Mouse (Mus musculus) midbrain, embryonic 10.5 days (tissue): ENCODE measurements around the gene Prps1l3. TPM values are rescaled to one million over a fixed set of nuclear protein-coding genes. Genes with fewer than 3 reads are reported as not detected.

Experiments
- DNase-seq: peaks from one replicate; pipeline ENCODE4 v3.0.0-alpha.2; 2017; ENCODE audit warnings: low spot score
- H3K27ac ChIP-seq: fragments of 300-500 bp; sonication (generic); replicated peaks from 2 replicates; pipeline ENCODE4 v1.5.1; 2016; ENCODE audit warnings: mild to moderate bottlenecking
- H3K27me3 ChIP-seq: fragments of 300-500 bp; sonication (generic); 2 replicates; pipeline ENCODE4 v1.6.1; 2016; ENCODE audit warnings: low read depth, mild to moderate bottlenecking; ENCODE audit not compliant: poor library complexity, severe bottlenecking
- H3K36me3 ChIP-seq: fragments of 300-500 bp; sonication (generic); 2 replicates; pipeline ENCODE4 v1.6.1; 2016; ENCODE audit warnings: mild to moderate bottlenecking, moderate library complexity
- H3K4me1 ChIP-seq: fragments of 300-500 bp; sonication (generic); 2 replicates; pipeline ENCODE4 v1.6.1; 2016
- H3K4me3 ChIP-seq: fragments of 300-500 bp; sonication (generic); 2 replicates; pipeline ENCODE4 v1.5.1; 2016; ENCODE audit warnings: mild to moderate bottlenecking, moderate library complexity
- H3K9me3 ChIP-seq: fragments of 300-500 bp; sonication (generic); replicated peaks from 2 replicates; pipeline ENCODE4 v1.6.1; 2016; ENCODE audit warnings: mild to moderate bottlenecking
- WGBS: fragments of 180-500 bp; shearing (Covaris S2); methylation state at CpG from one replicate; pipeline ENCODE4 v1.1.7; 2016; 5-methylcytosine and 5-hydroxymethylcytosine counted together
- polyA plus RNA-seq: library from polyadenylated mRNA; unstranded; fragments of >200 nt; fragmentation: Nextera tagmentation; extraction: Ambion mirVana; gene quantifications from 2 replicates; pipeline ENCODE4 v1.2.1, GENCODE M21; 2016

Gene Prps1l3
- 74.9 and 83.9 TPM in 2 replicates for polyA plus RNA-seq

DNA sequence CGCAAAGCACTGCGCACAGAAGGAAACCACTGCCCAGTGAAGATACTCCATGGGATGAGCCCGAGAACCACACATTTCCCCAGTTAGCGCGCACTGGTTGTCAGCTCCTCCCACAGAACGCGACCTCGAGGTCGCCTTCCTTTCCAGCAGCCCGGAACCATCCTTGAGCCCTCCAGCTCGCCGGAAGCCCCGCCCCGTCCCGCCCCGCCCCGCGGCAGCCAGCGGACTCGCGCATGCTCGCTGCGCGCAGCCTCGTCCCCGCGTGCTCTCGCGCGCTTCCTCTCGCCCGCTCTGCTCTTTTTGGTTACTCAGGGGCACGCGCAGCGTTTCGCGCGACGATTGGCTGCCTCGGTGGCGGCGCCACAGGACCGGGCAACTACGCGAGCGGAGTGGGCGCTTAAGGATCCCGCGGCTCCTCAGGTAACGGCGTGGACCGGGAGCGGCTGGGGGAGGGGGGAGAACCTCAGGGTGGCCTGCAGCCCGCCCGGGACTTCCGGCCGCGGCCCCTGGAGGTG is at the start of gene Prps1l3, which contains the start of gene Mipol1:
Prps1l3 (plus strand) TSS at position 221 of the 515 bp plus-strand sequence.
Mipol1 (plus strand) TSS at position 236 of the 515 bp plus-strand sequence.
- peak within 1 kb of the TSS; percentile 98 for H3K27ac ChIP-seq
- peaks cover 20% of the 10 kb centered on the region for H3K36me3 ChIP-seq
- WGBS: under 1% methylated on average over 58 of the region's 58 CpGs
- peaks cover 17% of the 10 kb centered on the region for H3K4me1 ChIP-seq
- H3K27me3 ChIP-seq: no peaks in the 10 kb centered on the region
- DNase-seq: peak; percentile 96
- H3K4me3 ChIP-seq: peak within 1 kb of the TSS; percentile 83
- no peaks in the 10 kb centered on the region for H3K9me3 ChIP-seq

DNA sequence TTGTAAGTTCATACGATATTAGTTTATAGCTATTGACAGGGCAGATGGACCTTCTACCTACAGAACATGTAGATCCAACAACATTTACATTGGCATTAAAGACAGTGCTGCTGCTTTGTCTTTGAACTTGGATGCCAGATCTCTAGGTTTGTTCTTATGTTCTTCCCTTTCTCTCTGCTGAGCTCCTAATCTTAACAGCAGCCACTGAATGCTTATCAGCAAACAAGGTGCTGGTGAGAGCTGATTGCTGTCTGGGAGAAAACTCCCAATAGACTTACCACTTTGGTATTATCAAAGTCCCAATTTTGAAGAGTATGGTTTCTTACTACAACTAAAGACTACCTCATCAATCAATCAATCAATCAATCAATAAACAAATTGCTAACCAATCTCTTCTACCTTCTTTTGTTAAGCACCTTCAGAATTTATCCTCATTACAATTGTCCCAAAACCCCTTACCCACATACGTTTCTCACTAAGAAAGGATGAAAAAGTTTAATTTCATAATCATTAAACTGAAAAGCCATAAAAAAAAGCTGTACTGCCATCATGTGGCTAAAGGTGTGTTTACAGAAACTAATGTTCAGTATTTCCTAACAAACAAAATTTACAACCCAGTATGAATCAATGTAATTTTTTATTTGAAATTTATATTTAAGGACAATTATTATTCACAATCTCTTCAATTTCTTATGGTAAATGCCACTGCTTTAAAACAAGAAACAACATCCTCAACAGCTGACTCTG is 45.6 kb upstream of the Prps1l3 start:
- Histone ChIP-seq H3K9me3 (no peaks in the 10 kb centered on the region), H3K4me3 (no peak overlapping the region), H3K36me3 (no peaks in the 10 kb centered on the region), H3K4me1 (peaks cover 6% of the 10 kb centered on the region), H3K27ac (no peak overlapping the region), H3K27me3 (no peaks in the 10 kb centered on the region)
- no peak for DNase-seq
- WGBS: 75% methylated on average over 2 of the region's 2 CpGs

DNA sequence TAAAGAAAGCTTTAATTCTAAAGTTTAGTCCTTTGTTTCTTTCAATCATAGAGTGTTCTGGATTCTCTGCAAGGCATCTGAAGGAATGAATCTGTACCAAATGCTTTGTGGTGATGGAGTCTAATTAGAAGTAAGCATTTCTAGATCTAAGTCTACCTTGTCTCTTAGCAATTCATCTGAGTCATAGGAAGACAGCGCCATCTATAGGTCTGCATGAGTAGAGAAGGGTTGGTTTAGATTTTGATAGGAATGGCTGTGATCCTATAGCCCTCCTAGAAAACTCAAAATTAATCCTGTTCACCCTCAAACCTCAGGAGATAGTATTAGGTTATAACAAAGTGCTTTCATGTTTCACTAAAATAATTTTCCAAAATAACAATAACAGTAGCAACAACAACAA is 44.7 kb upstream of the Prps1l3 start:
- H3K27me3 ChIP-seq: no peaks in the 10 kb centered on the region

DNA sequence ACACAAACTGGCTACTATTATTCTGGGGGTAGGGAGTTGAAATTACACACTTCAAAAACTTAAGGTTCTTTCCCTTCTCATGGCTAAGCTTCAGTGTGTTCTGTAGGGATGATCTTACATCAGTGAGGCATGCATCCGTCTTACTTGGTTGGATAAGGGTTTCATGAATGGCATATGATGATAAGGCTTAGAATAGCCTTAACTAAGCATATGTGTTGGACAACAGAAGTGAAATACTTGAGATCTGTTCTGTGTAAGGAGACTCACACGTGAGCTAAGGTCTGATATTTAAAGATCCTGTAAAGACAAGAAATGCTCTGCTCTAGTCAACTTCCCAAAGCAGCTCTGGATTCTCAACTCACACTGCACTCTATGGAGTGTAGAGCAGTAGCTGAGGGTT is 44.1 kb upstream of the Prps1l3 start:
- H3K36me3 ChIP-seq: no peaks in the 10 kb centered on the region
- H3K4me3 ChIP-seq: no peak overlapping the region
- WGBS: 79% methylated on average over 2 of the region's 2 CpGs
- H3K27ac ChIP-seq: no peak overlapping the region
- no peak for DNase-seq
- H3K9me3 ChIP-seq: no peaks in the 10 kb centered on the region
- H3K27me3 ChIP-seq: no peaks in the 10 kb centered on the region
- no peaks in the 10 kb centered on the region for H3K4me1 ChIP-seq

More for the DNA sequence above, 44.7 kb upstream of the Prps1l3 start:
- H3K36me3 ChIP-seq: no peaks in the 10 kb centered on the region
- no peak overlapping the region for H3K4me3 ChIP-seq
- H3K27ac ChIP-seq: no peak overlapping the region
- H3K4me1 ChIP-seq: no peaks in the 10 kb centered on the region
- DNase-seq: no peak
- no peaks in the 10 kb centered on the region for H3K9me3 ChIP-seq
- 0% methylated on average over 1 of the region's 1 CpGs for WGBS

DNA sequence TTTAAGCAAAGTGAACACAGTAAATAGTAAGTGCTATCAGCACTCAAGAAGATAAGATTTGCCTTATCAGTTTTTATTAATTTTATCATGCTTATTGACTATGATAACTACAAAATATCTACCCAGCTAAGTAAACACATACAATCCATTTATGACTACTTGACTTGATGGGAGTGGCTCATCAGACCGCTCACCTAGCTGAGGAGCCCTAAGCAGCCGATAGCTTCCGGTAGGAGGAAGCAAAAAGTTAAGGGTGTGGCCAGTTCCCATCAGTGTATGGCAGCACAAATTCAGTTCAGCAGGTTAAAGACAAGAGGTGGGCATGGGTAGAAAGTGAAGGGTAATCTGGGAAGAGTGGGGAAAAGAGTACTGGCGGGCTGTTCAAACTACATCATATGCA is 43.2 kb upstream of the Prps1l3 start:
- Histone ChIP-seq H3K27ac (no peak overlapping the region), H3K4me1 (no peaks in the 10 kb centered on the region), H3K9me3 (no peaks in the 10 kb centered on the region), H3K4me3 (no peak overlapping the region), H3K36me3 (no peaks in the 10 kb centered on the region), H3K27me3 (no peaks in the 10 kb centered on the region)
- 88% methylated on average over 4 of the region's 4 CpGs for WGBS
- no peak for DNase-seq

DNA sequence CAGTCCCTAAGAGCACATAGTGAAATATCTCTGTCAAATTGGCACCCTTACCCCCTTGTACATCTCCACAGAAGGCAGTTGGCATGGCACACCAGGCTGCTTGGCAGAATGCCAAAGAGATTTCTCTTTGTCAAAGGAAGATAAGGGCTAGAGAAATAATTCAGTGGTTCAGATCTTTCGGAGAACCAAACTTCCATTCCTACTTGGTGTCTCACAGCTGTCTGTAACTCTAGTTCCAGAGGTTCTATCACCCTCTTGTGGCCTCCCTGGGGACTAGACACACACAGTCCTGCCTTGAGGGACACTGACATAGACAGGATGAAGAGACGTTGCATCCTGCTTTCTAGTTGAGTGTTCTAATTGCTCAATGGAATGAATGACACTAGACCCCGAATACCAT is 35.6 kb upstream of the Prps1l3 start:
- WGBS: 38% methylated on average over 3 of the region's 3 CpGs
- peaks cover 21% of the 10 kb centered on the region for H3K4me1 ChIP-seq
- no peak overlapping the region for H3K27ac ChIP-seq
- peaks cover 19% of the 10 kb centered on the region for H3K27me3 ChIP-seq
- no peaks in the 10 kb centered on the region for H3K36me3 ChIP-seq
- DNase-seq: no peak
- no peak overlapping the region for H3K4me3 ChIP-seq
- no peaks in the 10 kb centered on the region for H3K9me3 ChIP-seq

DNA sequence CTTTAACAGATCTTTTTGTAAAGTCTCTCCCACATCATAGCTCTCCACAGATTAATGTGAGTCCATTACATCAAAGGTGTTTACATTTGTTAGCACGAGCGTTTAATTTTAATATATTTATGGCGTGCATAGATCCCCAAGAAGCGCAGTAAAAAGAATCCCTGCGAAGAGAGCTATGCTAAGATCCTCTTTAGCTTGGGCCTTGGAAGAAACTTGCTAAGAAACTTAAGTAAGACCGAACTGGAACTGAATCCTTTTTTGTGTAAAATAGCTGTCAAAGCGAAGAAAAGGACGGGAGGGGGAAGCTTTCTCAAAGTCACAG is 34.0 kb upstream of the Prps1l3 start:
- Histone ChIP-seq H3K36me3 (no peaks in the 10 kb centered on the region), H3K4me1 (peaks cover 21% of the 10 kb centered on the region), H3K9me3 (no peaks in the 10 kb centered on the region), H3K27ac (peak overlapping the region; percentile 88), H3K27me3 (peaks cover 19% of the 10 kb centered on the region), H3K4me3 (peak overlapping the region; percentile 67)
- WGBS: 5% methylated on average over 8 of the region's 8 CpGs
- no peak for DNase-seq

DNA sequence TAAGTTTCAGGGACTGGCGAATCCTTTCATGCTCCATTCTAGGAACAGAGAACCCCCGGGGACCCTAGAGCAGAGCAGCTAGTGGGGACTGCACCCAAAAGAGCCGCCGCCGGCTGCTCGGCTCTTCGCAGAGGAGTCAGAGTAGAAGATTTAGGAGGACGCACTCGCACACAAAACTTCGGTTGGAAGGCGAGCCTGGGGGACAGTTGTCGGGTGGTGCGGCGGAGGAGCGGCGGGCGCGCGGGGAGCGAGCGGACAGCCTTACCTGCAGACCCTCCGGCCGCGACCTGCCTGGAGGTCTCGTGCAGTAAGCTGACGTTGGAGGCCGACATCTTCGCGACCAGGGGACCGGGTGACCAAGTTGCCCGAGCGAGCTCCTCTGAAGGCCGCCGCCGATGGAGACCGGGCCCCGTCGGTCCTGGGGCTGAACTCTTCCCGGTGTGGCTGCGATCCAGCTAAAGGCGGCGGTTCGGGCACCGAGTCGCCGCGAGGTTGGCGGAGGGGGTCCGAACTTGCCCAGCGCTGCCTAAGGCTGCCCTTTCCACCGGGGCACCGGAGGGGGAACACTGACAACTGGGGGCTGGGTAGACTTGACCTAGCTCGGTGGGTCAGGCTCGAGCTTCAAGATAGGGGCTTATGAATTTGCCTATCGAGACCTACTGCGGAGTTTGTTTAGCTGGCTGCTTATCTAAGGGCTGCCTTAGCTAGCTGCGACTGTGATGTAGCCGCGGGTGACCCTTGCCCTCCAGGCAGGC is 33.4 kb upstream of the Prps1l3 start:
- H3K9me3 ChIP-seq: no peaks in the 10 kb centered on the region
- H3K27ac ChIP-seq: peak overlapping the region; percentile 88
- H3K27me3 ChIP-seq: peaks cover 19% of the 10 kb centered on the region

DNA sequence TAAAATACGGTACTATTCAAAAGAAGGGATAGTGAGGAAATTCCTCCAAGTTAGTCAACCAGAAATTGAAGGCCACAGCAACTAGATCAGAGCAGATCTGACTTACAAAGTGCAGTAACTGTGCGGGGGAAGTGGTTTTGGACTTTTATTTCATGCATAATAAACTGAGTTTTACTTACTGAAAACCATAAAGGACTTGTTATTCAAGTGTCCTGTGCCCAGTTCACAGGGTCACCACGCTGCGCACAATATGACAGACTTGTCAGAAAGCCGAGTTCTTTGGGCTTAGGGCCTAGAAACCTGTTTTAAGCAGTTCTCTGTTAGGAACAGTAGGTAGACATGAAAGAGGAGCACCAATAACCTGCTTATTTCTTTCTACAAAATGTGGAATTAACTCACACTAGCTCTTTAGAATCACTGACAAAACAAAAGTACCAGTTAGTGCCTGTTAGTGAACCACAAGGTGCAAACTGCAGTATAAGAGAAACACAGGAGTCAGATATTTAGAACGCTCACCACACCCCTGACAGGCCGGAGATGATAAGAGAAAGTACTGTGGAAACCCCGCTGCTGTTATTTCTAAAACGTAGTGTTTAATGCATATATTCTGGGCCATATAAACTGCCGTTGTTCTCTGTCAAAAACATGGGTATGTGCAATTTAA is 32.7 kb upstream of the Prps1l3 start, which contains the start of gene Slc25a21:
Slc25a21 (minus strand) TSS at position 110 of the 664 bp plus-strand sequence.
- peaks cover 19% of the 10 kb centered on the region for H3K27me3 ChIP-seq
- 34% methylated on average over 10 of the region's 10 CpGs for WGBS
- no peaks in the 10 kb centered on the region for H3K9me3 ChIP-seq
- DNase-seq: no peak
- peak within 1 kb of the TSS; percentile 88 for H3K27ac ChIP-seq
- no peaks in the 10 kb centered on the region for H3K36me3 ChIP-seq
- peak within 1 kb of the TSS; percentile 67 for H3K4me3 ChIP-seq
- peaks cover 21% of the 10 kb centered on the region for H3K4me1 ChIP-seq

More for the DNA sequence above, 33.4 kb upstream of the Prps1l3 start:
- Histone ChIP-seq H3K4me1 (peaks cover 21% of the 10 kb centered on the region), H3K4me3 (peak overlapping the region; percentile 67), H3K36me3 (no peaks in the 10 kb centered on the region)
- DNase-seq: peak; percentile 76
- under 1% methylated on average over 59 of the region's 59 CpGs for WGBS

DNA sequence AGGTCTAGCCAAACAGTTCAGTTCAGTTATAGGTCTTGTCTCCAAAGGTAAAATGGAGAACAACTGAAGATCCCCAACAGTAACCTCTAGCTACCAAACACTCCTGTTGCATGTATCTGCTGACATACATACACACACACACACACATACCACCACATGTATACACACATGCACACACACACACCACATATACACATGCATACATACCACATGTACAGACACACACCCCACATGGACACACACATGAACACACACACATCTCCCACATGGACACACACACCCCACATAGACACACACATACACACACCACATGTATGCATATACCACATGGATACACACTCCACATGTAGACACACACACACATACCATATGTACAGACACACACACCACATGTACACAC is 31.9 kb upstream of the Prps1l3 start:
- no peak for DNase-seq
- no peaks in the 10 kb centered on the region for H3K36me3 ChIP-seq
- no peaks in the 10 kb centered on the region for H3K9me3 ChIP-seq
- H3K4me3 ChIP-seq: no peak overlapping the region
- peak overlapping the region; percentile 88; the same call in 1 of the 2 replicates for H3K27ac ChIP-seq
- peaks cover 19% of the 10 kb centered on the region for H3K27me3 ChIP-seq
- peaks cover 21% of the 10 kb centered on the region for H3K4me1 ChIP-seq

DNA sequence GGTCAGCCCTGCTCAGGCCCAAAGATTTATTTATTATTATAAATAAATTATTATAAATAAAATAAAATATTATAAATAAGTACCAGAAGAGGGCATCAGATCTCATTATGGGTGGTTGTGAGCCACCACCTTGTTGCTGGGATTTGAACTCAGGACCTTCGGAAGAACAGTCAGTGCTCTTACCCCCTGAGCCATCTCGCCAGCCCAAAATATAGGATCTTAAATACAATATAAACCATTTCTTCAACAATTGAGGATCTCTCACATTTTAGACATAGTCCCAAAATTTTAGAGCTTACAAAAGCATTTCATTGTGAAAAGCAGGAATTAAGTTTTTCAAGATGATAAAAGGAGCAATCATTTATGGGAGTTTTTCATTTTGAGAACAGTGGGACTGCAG is 30.8 kb upstream of the Prps1l3 start:
- Histone ChIP-seq H3K4me3 (no peak overlapping the region), H3K27ac (no peak overlapping the region), H3K9me3 (no peaks in the 10 kb centered on the region), H3K27me3 (peaks cover 17% of the 10 kb centered on the region), H3K36me3 (no peaks in the 10 kb centered on the region), H3K4me1 (peaks cover 21% of the 10 kb centered on the region)
- no peak for DNase-seq
- WGBS: 95% methylated on average over 2 of the region's 2 CpGs

DNA sequence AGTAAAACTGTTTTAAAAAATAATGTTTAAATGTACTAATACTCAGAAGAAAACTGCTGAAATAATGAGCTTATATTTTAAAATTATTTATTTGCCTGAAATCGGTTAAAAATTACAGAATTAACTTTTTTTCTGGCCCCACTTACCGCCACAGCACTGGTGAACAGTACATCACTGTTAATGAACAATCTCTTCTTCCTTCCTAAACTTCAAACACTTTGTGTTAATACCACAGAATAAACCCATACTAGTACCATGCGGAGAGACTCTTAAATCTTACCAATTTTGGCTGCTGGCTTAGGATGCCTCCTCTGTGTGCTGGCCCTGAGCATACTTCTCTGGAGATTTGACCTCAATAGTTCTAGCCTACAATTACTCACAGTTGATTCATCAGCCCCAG is 28.3 kb upstream of the Prps1l3 start:
- Histone ChIP-seq H3K36me3 (no peaks in the 10 kb centered on the region), H3K4me1 (peaks cover 12% of the 10 kb centered on the region), H3K9me3 (no peaks in the 10 kb centered on the region), H3K27me3 (peaks cover 12% of the 10 kb centered on the region), H3K27ac (no peak overlapping the region), H3K4me3 (no peak overlapping the region)
- no peak for DNase-seq
- 92% methylated on average over 3 of the region's 3 CpGs for WGBS
